Mouse (Mus musculus): ENCODE data around the gene Fam221a.

GRCm38 (mm10) chr6:49397466-49397865, 29.9 kb downstream of the Fam221a start:
- TF ChIP-seq POLR2A (IDR thresholded peaks at IDR 0.05; ENCODE audit: low read depth, low read length) (no peak), CTCF (IDR thresholded peaks at IDR 0.05; ENCODE audit: extremely low read depth, insufficient read depth, insufficient read length, insufficient replicate concordance) (no peak)

Measured in spleen, adult 2 months (tissue).